Mouse (Mus musculus) erythroblast, embryonic 14.5 days (primary cell): ENCODE data around the gene Ltc4s.

Experiments
- GATA1 ChIP-seq: IDR thresholded peaks from 2 replicates; pipeline ENCODE4 v1.6.1; 2012; ENCODE audit warnings: low read length, inconsistent platforms, mixed read lengths
- TAL1 ChIP-seq: IDR thresholded peaks from 3 replicates; pipeline ENCODE4 v1.6.1; 2012; ENCODE audit warnings: low read length, inconsistent platforms, mixed read lengths

DNA sequence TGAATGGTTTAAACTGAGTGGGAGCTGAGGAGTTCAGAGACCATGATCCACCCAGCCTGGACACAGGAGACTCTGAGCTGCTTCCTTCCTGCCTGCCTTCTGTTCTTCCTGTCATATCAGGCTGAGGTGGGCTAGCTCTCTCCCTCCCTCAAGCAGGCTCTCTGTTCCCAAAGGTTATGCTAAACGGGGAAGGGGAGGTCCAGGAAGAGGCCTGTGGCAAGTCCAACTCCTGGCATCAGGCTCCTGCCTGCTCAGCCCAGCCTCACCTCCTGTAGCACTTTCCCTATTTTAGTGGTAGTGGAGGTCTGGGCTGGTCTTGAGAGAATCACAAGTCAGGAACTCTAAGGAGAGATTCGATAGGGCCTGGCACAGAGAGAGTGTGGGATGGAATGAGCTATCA is 12.0 kb downstream of the Ltc4s start:
- TF ChIP-seq GATA1, result no peak
- no peak for TF ChIP-seq TAL1
